Mouse (Mus musculus): ENCODE measurements at regions not wholly inside any gene's neighbourhood (a gene's known extent, or its start where the extent isn't known, plus 50 kb on each side); places are given as distances from the start of the nearest gene placed in this dataset.
"Not testable (repeated sequence)": the region's sequence is repeated elsewhere in the genome, so short reads cannot be mapped to it uniquely, and the experiment has no call there.

DNA sequence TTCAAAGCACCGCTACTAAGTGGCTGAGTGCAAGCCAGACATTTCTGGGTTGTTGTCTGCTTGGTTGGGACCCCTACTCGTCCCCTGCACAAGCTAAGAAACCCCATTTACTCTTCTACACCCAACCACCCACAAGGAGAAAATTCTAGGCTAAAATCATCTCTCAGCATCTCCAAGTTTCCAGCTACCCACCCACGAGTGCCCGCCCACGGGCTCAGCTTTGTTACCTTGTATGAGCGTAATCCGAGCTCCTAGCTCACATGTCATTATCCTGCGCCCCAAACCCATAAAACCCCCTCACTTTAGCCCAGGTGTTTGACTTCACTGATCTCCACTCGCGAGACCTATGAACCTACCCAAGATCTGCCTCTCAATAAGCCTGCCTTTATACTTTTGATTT is 239.3 kb downstream of the Dad1 start:
- no peak for DNase-seq (ENCODE audit: low spot score in 2 of 2)

GRCm38 (mm10) chr14:54002083-54002482 is 251.8 kb downstream of the Dad1 start:
- no peak for DNase-seq (ENCODE audit: low spot score in 2 of 2)

- DNase-seq (ENCODE audit: low spot score in 2 of 2): no peak
Observed at GRCm38 (mm10) chr14:54000527-54000926, 253.4 kb downstream of the Dad1 start.

DNA sequence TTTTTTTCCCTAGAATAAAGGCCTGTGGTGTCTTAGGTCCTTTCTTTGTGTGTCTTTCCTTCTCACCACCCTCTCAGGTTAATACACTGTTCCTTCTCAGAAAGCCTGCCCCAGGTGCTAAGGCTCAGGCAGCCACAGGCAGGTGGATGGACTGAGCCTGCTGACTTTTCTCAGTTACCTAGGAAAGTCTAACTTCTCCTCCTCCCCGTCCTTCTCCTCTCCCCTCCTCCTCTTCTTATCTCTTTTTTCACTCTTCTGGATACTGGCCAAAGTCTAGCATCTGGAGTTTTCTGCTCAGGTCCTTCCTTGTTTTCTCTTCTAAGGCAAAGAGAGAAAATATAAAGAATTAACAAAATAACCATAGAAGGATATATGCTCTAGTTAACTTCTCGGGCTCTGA is 260.5 kb downstream of the Dad1 start:
- no peak for DNase-seq (ENCODE audit: low spot score in 2 of 2)

- no peak for DNase-seq (ENCODE audit: low spot score in 2 of 2)
Observed at GRCm38 (mm10) chr14:53992712-53993286, 261.1 kb downstream of the Dad1 start.

- DNase-seq (ENCODE audit: low spot score in 2 of 2): no peak
Observed at GRCm38 (mm10) chr14:53991390-53991789, 262.5 kb downstream of the Dad1 start.

DNA sequence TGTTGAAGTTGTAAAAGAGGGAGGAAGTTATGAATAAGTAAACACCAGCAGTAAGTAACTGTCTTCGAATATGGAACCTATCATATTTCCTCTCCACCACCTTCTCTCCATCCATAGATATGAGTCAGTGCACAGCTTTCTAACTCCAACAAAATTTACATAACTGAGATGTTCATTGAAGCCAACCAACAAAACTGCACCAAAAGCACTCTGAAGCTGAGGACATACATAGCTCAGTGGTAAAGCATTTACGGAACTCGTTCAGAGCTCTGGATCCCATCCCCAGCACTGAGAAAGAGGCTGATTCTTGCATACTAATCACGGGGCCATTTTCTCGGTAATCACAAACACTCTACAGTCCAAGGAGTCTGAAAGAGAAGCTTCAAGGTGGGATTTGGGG is 273.1 kb downstream of the Dad1 start:
- no peak for DNase-seq (ENCODE audit: low spot score in 2 of 2)

GRCm38 (mm10) chr14:53961426-53961825 is 292.5 kb downstream of the Dad1 start:
- not testable (repeated sequence) for DNase-seq (ENCODE audit: low spot score in 2 of 2)

DNA sequence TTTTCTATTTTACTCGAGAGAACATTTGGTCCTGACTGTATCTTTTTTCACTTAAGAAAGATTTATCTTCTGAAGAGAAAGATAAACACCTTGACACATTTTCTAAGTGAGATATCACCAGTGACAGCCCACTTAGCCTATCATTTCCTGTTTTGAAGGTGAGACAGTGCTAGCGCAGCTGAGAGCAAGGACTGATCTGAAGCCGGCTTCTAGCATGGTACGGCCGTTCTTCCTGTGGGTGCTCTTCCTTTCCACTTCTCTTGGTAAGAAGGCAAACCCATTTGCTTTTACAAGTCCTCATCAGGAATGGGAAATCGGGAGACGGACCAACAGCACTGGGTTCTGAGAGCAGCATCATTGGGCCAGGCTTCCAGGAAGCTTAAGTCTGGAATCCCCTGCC is 293.1 kb downstream of the Dad1 start:
- DNase-seq (ENCODE audit: low spot score in 2 of 2): no peak

DNA sequence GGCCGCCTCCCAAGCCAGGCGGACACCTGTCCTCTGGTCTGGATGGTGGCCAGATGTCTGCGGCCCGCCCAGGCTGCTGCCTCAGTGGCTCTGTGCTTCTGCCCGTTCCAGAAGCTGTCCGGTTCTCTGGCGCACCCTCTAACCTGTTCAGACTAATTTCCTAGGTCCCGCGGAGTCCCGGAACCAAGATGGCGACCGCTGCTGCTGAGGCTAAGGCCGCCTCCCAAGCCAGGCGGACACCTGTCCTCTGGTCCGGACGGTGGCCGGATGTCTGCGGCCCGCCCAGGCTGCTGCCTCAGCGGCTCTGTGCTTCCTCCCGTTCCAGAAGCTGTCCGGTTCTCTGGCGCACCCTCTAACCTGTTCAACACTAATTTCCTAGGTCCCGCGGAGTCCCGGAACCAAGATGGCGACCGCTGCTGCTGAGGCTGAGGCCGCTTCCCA is 318.1 kb downstream of the Dad1 start:
- peak; percentile 74 to 96 for DNase-seq (ENCODE audit: low spot score in 2 of 2)

GRCm38 (mm10) chr14:53935336-53935735 is 318.6 kb downstream of the Dad1 start:
- peak; percentile 81 to 93 for DNase-seq (ENCODE audit: low spot score in 2 of 2)

DNA sequence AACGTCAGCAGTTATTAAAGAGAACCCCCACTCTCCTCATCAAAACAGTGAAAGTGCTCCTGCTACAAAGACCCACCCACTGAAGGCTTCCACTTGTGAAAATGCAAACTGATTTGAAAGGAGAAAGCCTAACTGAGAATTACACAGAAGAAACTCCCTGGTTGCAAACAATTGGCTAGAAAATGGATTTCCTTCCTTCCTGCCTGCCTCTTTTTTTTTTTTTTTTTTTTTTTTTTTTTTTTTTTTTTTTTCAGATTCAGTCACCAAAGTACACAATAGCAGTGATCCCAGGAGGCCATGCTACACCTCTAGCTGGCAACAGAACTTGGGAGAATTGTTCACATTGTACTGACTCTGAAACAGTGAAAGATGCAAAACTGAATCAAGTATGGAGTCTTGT is 343.0 kb downstream of the Dad1 start:
- DNase-seq (ENCODE audit: low spot score in 2 of 2): no peak

GRCm38 (mm10) chr14:53904578-53904977 is 349.3 kb downstream of the Dad1 start:
- no peak for DNase-seq (ENCODE audit: low spot score in 2 of 2)

DNA sequence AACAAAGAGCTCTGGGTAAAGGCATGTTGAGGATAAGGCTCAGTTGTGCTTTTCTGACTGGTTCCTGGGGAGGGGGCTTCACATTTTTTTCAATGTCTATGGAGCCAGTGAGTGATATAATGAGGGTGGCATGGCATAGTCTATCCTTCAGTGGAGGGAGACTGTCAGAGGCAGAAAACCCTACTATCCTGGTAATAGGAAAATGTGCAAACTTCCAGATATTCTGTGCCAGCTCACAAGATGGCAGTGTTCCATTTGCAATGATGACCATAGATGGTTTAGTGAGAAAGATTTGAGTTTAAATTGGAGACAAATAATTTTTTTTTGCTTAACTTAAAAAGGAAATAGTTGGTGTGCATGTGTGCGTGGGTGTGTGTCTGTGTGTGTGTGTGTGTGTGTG is 352.8 kb downstream of the Dad1 start:
- no peak for DNase-seq (ENCODE audit: low spot score in 2 of 2)

DNA sequence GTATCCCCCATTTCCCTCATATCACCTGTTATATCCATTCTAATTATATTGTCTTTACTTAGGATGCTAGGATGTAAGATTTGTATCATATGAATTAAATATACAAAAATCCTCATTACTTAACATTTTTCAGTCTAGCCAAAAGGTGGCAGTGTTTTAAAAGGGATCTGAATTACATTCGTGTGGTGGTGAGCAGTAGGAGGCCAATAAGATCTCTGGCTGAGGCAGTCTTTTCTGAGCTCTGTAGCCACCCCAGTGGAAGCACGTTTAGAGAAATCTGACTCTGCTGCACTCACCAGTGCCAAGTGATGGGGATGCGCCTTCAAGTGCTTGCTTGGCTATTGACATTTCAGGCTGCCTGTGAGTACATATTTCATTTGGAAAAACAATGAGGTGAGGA is 372.6 kb downstream of the Dad1 start:
- DNase-seq (ENCODE audit: low spot score in 2 of 2): no peak

- DNase-seq (ENCODE audit: low spot score in 2 of 2): no peak
Observed at GRCm38 (mm10) chr14:53876581-53876980, 377.3 kb downstream of the Dad1 start.

DNA sequence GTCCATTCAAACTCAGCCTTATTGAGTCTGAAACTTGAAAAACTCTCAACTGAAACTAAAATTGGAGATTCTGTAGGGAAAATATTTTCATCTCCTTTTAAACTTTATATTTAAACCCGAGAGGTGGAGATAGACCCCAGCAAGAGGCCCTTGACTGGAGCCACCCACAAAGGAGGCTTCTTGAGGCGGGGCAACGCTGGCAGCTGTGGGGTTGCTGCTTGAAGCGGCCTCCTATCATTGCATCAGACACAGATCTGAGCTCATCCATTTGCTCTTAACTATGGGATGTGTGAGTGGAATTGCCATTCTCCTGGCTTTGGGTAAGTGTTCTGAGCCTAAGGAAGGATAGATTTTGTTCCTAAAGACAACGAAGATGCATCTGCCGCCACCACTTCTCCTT is 378.2 kb downstream of the Dad1 start:
- no peak for DNase-seq (ENCODE audit: low spot score in 2 of 2)

DNA sequence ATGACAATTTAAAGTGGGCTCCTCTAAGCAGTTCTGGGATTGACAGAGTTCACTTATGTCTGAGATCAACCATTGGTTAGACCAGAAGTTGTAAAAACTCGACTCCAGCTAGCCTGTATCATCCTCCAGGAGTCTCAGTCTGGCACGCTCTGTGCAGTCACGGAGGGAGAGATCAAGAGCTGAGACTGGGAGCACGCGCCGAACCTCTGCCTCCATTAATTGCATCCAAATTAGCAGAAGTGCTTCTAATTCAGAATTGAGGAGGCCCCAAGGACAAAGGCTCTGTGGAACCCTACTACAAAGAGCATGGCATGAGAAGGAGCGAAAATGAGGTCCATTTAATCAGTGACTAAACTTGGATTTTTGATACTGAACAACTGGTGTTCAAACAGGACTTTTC is 406.9 kb downstream of the Dad1 start:
- DNase-seq (ENCODE audit: low spot score in 2 of 2): no peak

GRCm38 (mm10) chr14:53845646-53846045 is 408.3 kb downstream of the Dad1 start:
- no peak for DNase-seq (ENCODE audit: low spot score in 2 of 2)

DNA sequence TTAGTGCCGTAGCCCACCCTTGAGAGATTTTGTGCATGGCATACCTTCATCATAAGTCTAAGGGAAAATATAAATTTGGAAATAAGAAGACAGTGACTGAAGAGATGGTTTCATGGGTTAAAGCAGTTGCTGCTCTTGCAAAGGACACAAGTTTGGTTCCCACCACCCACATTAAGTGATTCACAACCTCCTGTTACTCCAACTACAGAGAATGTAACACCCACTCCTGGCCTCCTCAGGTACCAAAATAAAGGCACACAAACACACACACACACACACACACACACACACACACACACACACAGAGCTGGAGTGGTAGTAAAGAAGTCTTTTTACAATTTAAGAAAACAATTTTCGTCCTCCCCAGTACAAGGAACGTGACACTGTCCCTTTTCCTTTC is 421.4 kb downstream of the Dad1 start:
- DNase-seq (ENCODE audit: low spot score in 2 of 2): no peak

GRCm38 (mm10) chr14:53831651-53832050 is 422.3 kb downstream of the Dad1 start:
- no peak for DNase-seq (ENCODE audit: low spot score in 2 of 2)

DNA sequence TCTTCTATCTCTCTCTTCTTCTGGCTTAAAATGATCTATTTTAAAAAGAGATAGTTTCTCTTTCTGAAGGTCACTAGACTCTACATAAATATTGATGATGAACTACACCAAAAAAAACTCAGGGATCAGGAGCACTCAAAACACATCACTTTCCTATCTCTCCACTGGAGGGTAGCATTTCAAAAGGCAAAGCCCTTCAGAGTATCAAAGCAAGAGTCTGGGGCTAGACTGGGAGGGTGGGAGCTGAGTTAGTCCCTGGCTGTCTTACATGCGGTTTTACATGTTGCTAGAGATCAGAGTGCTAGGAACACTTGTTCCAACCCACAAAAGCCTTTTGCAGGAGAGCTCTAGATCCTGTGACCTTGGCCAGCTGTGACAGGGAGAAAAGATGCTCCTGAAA is 423.2 kb downstream of the Dad1 start:
- DNase-seq (ENCODE audit: low spot score in 2 of 2): no peak

- DNase-seq (ENCODE audit: low spot score in 2 of 2): no peak
Observed at GRCm38 (mm10) chr14:53826782-53827181, 427.1 kb downstream of the Dad1 start.

DNA sequence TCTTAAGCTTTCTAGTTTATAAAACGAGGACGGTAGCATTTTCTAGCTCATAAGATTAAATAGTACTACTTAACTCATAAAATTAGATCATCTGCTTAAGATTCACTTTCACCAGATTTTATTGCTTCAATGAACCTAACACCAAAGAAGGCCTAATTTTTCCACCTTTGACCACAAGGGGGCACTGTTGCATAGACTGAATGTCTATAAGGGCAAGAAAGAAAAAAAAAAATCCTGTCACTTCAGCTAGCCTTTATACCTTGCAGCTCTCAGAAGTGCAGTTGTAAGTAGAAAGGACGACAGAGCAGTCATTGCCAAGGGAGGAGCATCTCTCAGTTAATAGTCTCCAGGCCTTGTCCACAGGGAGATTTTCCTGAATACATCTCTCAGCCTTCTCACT is 447.7 kb downstream of the Dad1 start:
- peak; percentile 24 to 62 for DNase-seq (ENCODE audit: low spot score in 2 of 2)

Data from gastrocnemius, postnatal 4 days (tissue).